Mouse (Mus musculus) urinary bladder, adult 18-20 months (tissue): ENCODE data around the gene Mid1.

Experiments
- DNase-seq, 2 experiments: peaks; one replicate each; pipeline ENCODE4 v3.0.0; 2022; ENCODE audit warnings: low spot score in 2 of 2, mixed read lengths in 2 of 2

Gene Mid1

GRCm38 (mm10) chrX:169811783-169812182 is 126.8 kb downstream of the Mid1 start:
- no peak for DNase-seq

- no peak for DNase-seq
These were observed 128.7 kb downstream of the Mid1 start for GRCm38 (mm10) chrX:169813673-169814072.

DNA sequence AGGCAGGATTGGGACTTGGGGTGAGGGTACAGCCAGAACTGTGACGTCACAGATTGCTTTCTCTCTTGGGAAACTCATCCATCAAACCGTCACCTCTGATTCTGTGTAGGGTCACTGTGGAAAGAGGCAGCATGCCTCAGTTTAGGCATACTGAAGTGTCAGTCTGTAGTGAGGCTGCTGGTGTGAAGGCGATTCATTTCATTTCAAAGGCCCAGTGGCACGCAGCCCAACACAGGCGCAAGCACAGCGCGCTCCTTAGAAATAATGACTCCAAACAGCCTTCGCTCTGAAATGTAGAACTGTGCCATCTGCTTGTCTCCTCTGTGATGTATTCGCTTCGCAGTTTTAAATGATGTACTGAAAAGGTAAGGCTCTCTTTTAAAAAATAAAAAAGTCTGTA is 141.9 kb downstream of the Mid1 start:
- DNase-seq = no peak

GRCm38 (mm10) chrX:169827720-169828119 is 142.7 kb downstream of the Mid1 start:
- DNase-seq = no peak

DNA sequence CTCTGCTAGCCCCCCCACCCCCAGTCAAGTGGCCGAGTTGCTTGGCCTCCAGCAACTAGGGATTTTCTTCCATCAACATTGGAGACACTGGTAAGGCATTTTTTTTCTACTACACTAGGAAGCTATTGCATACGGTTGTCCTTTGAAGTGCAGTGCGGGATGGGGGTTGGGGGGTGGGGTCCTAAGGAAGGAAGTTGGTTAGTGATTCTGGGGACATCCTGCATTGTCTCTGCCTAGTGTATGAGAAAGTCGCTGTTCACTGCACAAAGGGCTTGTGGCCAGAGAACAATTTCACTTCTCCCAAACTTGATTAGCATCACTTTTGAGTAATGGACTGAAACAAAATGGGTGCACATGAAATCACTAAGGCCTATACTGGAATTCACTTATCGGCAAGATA is 143.1 kb downstream of the Mid1 start:
- DNase-seq = no peak

DNA sequence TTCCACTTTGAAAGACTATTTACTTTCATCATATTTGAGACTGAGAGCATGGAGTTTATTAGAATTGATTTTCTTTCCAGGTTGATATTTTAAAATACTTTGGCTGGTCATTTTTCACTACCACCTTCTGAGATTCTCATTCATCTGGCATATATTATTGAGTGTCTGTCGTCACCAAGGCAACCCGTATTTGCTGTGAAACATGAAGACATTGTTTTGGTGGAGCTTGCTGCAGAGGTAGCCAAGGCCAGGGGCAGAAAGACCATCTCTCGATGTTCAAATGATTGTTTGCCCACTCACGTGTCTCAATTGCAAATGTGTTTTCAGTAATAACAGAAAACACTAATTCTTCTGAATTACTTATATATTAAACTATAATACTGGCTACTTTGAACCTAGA is 145.1 kb downstream of the Mid1 start:
- no peak for DNase-seq

GRCm38 (mm10) chrX:169837947-169838649 is 153.1 kb downstream of the Mid1 start:
- DNase-seq = no peak

DNA sequence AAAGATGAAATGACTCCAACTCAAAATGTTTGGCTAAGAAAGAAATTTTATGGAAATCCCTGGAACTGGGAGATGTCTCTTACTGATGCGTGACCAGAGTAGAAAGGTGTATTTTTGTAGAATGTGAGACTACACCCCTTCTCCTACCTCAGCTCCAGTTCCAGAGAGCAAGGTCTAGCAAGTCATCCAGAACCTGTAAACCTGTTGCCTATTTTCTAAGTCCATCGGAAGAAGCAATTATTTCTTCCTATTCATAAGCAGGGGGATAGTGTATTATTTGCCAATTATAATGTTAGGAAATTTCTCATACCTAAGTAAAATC is 153.6 kb downstream of the Mid1 start:
- no peak for DNase-seq

DNA sequence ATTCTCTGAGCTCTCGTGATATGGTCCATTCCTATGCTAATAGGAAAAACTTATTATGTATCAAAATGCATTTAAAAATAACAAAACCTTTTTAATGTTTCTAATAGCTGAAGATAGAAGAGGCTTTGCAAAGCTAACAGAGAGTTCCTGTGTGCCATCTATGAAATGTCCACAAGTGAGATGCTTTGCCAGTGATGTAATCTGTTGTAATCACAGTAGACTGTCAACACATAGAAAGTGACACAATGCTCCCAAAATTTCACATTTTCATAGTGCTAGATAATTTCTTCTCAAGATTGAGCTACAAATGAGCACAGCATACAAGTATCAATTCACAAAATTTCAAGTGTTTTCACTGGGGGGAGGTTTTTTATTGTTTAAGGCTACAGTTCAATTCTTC is 158.3 kb downstream of the Mid1 start:
- DNase-seq = no peak

DNA sequence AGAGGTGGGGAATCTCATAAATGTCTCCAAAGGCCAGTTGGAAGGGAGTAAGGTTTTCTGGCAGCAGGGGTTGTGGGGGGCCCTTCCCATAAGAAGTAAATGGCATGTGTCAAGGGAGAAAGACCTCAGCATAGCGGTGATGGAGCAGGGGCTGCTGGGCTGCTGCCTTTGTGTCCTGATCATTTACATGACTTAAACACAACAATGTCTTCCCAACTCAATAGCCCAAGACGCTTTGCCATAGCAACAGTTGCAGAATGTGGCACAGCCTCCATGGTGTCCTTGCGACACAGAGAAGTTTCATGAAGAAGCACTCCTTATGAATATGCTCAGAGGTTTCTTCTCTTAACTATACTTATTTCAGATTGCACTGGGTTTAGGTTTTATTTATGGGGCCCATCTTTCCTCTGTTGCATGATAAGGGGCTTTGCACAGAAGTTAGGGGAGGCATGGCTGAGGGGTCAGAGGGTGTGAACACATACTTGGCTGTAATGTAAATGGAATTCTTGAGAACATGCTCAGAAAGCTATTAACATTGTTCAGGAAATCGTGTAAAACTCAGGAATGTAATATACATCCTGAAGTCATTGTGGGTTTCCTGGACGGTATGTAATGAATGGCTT is 159.3 kb downstream of the Mid1 start:
- no peak for DNase-seq

GRCm38 (mm10) chrX:169846187-169846586 is 161.2 kb downstream of the Mid1 start:
- no peak for DNase-seq

- no peak for DNase-seq
These were observed 176.3 kb downstream of the Mid1 start for GRCm38 (mm10) chrX:169861194-169861720.

DNA sequence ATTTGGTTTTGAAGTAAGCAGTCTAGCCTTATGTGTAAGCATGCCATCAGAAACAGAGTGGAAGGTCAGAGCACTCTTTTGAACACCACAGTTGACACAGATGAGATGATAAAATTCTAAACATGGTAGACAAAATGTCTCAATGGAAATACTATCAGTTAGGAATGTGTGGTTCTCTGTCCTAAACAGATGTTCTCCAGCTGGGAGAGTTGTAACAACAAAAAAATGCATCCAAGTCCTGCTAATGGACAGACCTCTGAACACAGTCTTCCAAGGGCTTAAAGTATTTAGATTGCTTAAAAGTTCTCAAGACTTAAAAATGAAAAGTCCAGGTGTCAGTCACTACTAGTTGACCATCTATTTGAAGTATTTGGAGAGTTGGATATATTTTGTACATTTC is 177.4 kb downstream of the Mid1 start:
- DNase-seq = no peak

DNA sequence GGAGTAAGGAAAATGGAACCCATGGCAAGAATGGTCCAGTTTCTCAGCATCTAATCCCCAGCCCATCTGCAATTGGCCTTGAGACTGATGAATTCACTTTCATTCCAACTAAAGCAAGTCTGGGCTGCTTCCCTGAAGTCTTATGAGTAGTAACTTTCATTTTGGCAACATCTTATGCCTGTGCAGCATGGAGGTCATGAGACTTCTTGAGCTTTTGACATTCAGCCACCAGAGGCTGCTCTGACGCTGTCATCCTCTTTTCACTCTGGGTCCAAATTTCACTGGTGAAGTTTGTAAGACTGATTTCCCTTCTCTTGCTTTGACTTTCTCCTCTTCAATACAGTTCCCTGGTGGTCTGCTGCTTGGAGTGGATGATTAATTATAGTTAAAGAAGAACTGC is 177.8 kb downstream of the Mid1 start:
- DNase-seq = peak in 1 of 2 experiments; percentile 4

GRCm38 (mm10) chrX:169863841-169864240 is 178.8 kb downstream of the Mid1 start:
- no peak for DNase-seq

DNA sequence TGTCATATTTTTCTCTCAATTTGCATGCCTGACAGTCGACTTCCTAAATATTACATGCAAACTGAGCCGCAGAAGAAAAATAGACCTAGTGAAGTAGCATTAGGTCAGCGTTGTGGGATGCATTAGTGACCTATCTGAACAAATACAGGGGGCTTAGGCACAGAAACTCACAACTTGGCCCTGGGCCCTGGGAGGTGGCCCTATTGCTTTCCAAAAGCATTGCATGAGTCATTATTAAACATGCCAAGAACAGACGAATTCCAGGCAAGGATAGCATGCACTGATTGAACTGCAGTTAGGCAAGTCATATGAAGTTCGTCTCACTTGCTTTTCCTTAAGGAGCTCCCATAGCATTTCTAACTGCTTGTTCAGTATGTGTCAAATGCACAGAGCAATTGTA is 183.2 kb downstream of the Mid1 start:
- no peak for DNase-seq

DNA sequence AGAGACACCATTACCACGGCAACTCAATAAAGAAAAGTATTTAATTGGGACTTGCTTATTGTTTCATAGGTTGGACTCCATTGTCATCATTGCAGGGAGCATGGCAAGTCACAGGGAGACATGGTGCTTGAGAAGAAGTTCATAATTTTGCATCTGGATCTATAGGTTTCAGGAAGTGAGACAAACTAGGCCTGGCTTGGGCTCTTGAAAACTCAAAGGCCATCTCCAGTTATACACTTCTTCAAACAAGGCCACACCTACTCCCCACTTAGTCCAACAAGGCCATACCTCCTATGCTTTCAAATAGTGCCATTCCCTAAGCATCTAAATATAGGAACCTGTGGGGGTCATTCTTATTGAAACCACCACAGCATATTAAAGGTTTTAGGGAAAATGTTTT is 189.5 kb downstream of the Mid1 start:
- DNase-seq = no peak

- DNase-seq = peak; percentile 57 to 64
These were observed 194.7 kb downstream of the Mid1 start for GRCm38 (mm10) chrX:169879481-169880362.

DNA sequence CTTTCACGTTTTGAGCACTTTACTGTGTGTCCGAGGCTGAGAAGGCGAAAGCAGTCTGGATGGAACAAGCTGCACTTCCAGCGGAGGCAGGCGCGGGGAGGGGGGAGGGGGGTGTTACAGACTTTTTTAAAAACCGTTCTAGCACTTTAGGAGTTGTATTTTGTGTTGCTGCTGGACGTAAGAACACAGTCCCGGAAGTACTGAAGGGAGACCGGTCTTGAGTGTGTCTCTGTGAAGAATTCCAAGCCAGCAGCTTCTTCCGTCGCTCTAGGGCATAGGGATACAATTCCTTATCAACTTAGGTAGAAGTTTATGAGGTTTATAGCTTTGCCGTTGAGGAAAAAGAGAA is 195.3 kb downstream of the Mid1 start:
- no peak for DNase-seq

- peak in 1 of 2 experiments; percentile 21 for DNase-seq
These were observed 195.8 kb downstream of the Mid1 start for GRCm38 (mm10) chrX:169880826-169881225.

GRCm38 (mm10) chrX:169881253-169882219 is 196.5 kb downstream of the Mid1 start:
- DNase-seq = peak in 1 of 2 experiments; percentile 21
